Mouse (Mus musculus) megakaryocyte, embryonic 14.5 days (primary cell): ENCODE measurements around the gene Rbm25. TPM values are rescaled to one million over a fixed set of nuclear protein-coding genes. Genes with fewer than 3 reads are reported as not detected.

Source experiments
- H3K27me3 ChIP-seq: replicated peaks from 2 replicates; pipeline ENCODE3; 2012; ENCODE audit warnings: inconsistent platforms
- H3K36me3 ChIP-seq: replicated peaks from 2 replicates; pipeline ENCODE3; 2012; ENCODE audit warnings: low read length, inconsistent platforms, mixed read lengths
- H3K4me1 ChIP-seq: 2 replicates; pipeline ENCODE4 v1.6.1; 2012; ENCODE audit warnings: inconsistent platforms
- H3K4me3 ChIP-seq: replicated peaks from 2 replicates; pipeline ENCODE3; 2012; ENCODE audit warnings: moderate library complexity, mild to moderate bottlenecking, inconsistent platforms
- H3K9me3 ChIP-seq: 2 replicates; pipeline ENCODE4 v1.6.1; 2012; ENCODE audit warnings: inconsistent platforms
- FLI1 ChIP-seq: IDR thresholded peaks from 2 replicates; pipeline ENCODE4 v1.6.1; 2012; ENCODE audit warnings: low read length, inconsistent platforms, mixed read lengths
- GATA1 ChIP-seq: IDR thresholded peaks from 3 replicates; pipeline ENCODE4 v1.6.1; 2012; ENCODE audit warnings: mixed read lengths, low read length, inconsistent platforms, borderline replicate concordance
- polyA plus RNA-seq: library from polyadenylated mRNA; stranded (reverse); fragments of >175 nt; gene quantifications from 2 replicates; pipeline ENCODE4 v1.2.3, GENCODE M21; 2012; ENCODE audit warnings: low replicate concordance; ENCODE audit not compliant: insufficient read depth

The Rbm25 gene
- polyA plus RNA-seq, 1 experiment: 56.3 TPM

- Histone ChIP-seq H3K9me3 (no peaks in the 10 kb centered on the region), H3K4me1 (peaks cover 14% of the 10 kb centered on the region), H3K36me3 (peaks cover 97% of the 10 kb centered on the region), H3K4me3 (no peak overlapping the region), H3K27me3 (no peaks in the 10 kb centered on the region)
- no peak for TF ChIP-seq GATA1
Measured at GRCm38 (mm10) chr12:83721281-83721680, 90.2 kb downstream of the Rbm25 start.

- peaks cover 14% of the 10 kb centered on the region for H3K4me1 ChIP-seq
- no peaks in the 10 kb centered on the region for H3K9me3 ChIP-seq
- H3K27me3 ChIP-seq: no peaks in the 10 kb centered on the region
- peaks cover 97% of the 10 kb centered on the region for H3K36me3 ChIP-seq
- TF ChIP-seq FLI1: no peak
- no peak for TF ChIP-seq GATA1
- no peak overlapping the region for H3K4me3 ChIP-seq
Measured at GRCm38 (mm10) chr12:83723037-83723436, 92.0 kb downstream of the Rbm25 start.

GRCm38 (mm10) chr12:83726510-83727308, 95.7 kb downstream of the Rbm25 start:
- peaks cover 11% of the 10 kb centered on the region for H3K4me1 ChIP-seq
- H3K4me3 ChIP-seq: no peak overlapping the region
- H3K9me3 ChIP-seq: no peaks in the 10 kb centered on the region
- peaks cover 97% of the 10 kb centered on the region for H3K36me3 ChIP-seq
- no peaks in the 10 kb centered on the region for H3K27me3 ChIP-seq
- TF ChIP-seq GATA1 (no peak), FLI1 (no peak)

DNA sequence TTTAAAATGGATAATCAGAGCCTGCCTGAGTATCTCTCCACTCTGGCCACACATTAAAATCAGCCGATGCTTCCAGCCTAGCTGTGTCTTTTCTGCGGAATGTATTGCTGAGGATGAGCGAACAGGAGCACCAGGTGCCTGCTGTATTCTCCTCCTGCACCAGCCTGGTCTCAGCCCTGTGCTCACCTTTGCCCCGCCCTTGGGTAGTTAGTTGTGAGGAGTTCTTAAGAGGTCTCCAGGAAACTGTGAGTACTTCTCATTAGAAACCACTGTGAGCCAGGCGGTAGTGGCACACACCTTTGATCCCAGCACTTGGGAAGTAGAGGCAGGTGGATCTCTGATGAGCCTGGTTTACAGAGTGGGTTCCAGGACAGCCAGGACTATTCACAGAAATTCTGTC, 101.2 kb downstream of the Rbm25 start:
- peaks cover 99% of the 10 kb centered on the region for H3K36me3 ChIP-seq
- TF ChIP-seq GATA1 (no peak), FLI1 (no peak)

More for the DNA sequence above, 101.2 kb downstream of the Rbm25 start:
- no peaks in the 10 kb centered on the region for H3K4me1 ChIP-seq
- H3K4me3 ChIP-seq: no peak overlapping the region
- H3K27me3 ChIP-seq: no peaks in the 10 kb centered on the region
- no peaks in the 10 kb centered on the region for H3K9me3 ChIP-seq

Other genes starting within 250 kb of the Rbm25 start
- gene Dpf3, start 143.5 kb upstream of the Rbm25 start, polyA plus RNA-seq: 3.0 TPM in 1 of 2 replicates, not detected in the other
- 32.1 and 50.2 TPM in 2 replicates for gene Dcaf4, start 110.8 kb upstream of the Rbm25 start, polyA plus RNA-seq
- gene Zfyve1, start 34.0 kb upstream of the Rbm25 start, polyA plus RNA-seq: 1.3 and 19.8 TPM in 2 replicates
- 1.7 and 12.2 TPM in 2 replicates for gene Psen1, start 56.9 kb downstream of the Rbm25 start, polyA plus RNA-seq
- gene Papln, start 132.4 kb downstream of the Rbm25 start, polyA plus RNA-seq: 0.22 TPM in 1 of 2 replicates, not detected in the other